ENCODE assay signal across 26 mouse cellular contexts in genomic region chr16:20153742-20154141, GRCm38 (mm10).
"Had no signal": no experiment of that assay in that cellular context is flagged by ENCODE, and none has a peak within 500 bp of the region (broad histone marks: within the 10 kb centered on the region; RNA-seq: fewer than 3 reads in every experiment).

No protein-coding gene starts in this region.

- H3K27ac ChIP-seq: gastrocnemius, adult 2 months; heart, adult 2 months; heart, embryonic 10.5 days; hindbrain, embryonic 10.5 days; hindbrain, embryonic 12.5 days; hindbrain, embryonic 14.5 days; intestine, embryonic 15.5 days; kidney, embryonic 15.5 days; kidney, postnatal 0 days; limb, embryonic 13.5 days had no signal

- H3K27me3 ChIP-seq: heart, embryonic 12.5 days; hindbrain, embryonic 12.5 days; intestine, embryonic 15.5 days; kidney, embryonic 15.5 days; limb, embryonic 13.5 days had no signal

- ATAC-seq: forebrain, embryonic 16.5 days; hindbrain, embryonic 16.5 days; inflammation-experienced regulatory T-cells, adult 6 months; intestine, embryonic 15.5 days; intestine, postnatal 0 days had no signal

- H3K4me2 ChIP-seq: heart, embryonic 12.5 days; hindbrain, embryonic 12.5 days; hindbrain, embryonic 14.5 days; intestine, embryonic 15.5 days; kidney, embryonic 15.5 days; limb, embryonic 13.5 days had no signal

- DNase-seq: gastrocnemius, adult 2 months; gastrocnemius, postnatal 10 days; gastrocnemius, postnatal 25 days; heart, adult 2 months; heart, postnatal 10 days; heart, postnatal 4 days; kidney, adult 2 months; kidney, adult 9 months; kidney, postnatal 14 days; kidney, postnatal 36 days; layer of hippocampus, adult 9-11 months; layer of hippocampus, postnatal 36 days; left cerebral cortex, postnatal 4 days had no signal

- H3K9me3 ChIP-seq: heart, embryonic 10.5 days; heart, embryonic 12.5 days; hindbrain, embryonic 10.5 days; hindbrain, embryonic 12.5 days; intestine, embryonic 15.5 days; kidney, embryonic 15.5 days; limb, embryonic 13.5 days had no signal

- H3K9ac ChIP-seq: heart, embryonic 12.5 days; hindbrain, embryonic 12.5 days; hindbrain, embryonic 14.5 days; intestine, embryonic 15.5 days; kidney, embryonic 15.5 days; limb, embryonic 13.5 days had no signal

- H3K4me3 ChIP-seq: gastrocnemius, adult 2 months; heart, adult 2 months; heart, embryonic 10.5 days; heart, embryonic 12.5 days; hindbrain, embryonic 10.5 days; hindbrain, embryonic 12.5 days; intestine, embryonic 15.5 days; kidney, embryonic 15.5 days; limb, embryonic 13.5 days had no signal

- H3K4me1 ChIP-seq: heart, embryonic 10.5 days; hindbrain, embryonic 10.5 days; hindbrain, embryonic 12.5 days; intestine, embryonic 15.5 days; limb, embryonic 13.5 days had no signal
